Mouse (Mus musculus): ENCODE data around the gene Pde11a. TPM values are rescaled to one million over a fixed set of nuclear protein-coding genes. Genes with fewer than 3 reads are reported as not detected.

Pde11a gene
- polyA plus RNA-seq, 1 experiment from 2014 or later, result not detected

GRCm38 (mm10) chr2:76117219-76117618 is 221.4 kb downstream of the Pde11a start:
- WGBS, result 76% methylated on average over 1 of the region's 1 CpGs
- no peak for ATAC-seq (ENCODE audit: low FRiP score)
- H3K36me3 ChIP-seq (ENCODE audit: control insufficient read depth, insufficient read depth, low read length), result no peaks in the 10 kb centered on the region

GRCm38 (mm10) chr2:76115696-76116095 is 222.9 kb downstream of the Pde11a start:
- Histone ChIP-seq H3K4me3 (ENCODE audit: low read depth, low read length) (no peak overlapping the region), H3K27ac (ENCODE audit: low read depth, low read length) (no peak overlapping the region), H3K9me3 (ENCODE audit: control insufficient read depth, low read length) (no peaks in the 10 kb centered on the region), H3K36me3 (ENCODE audit: control insufficient read depth, insufficient read depth, low read length) (no peaks in the 10 kb centered on the region), H3K4me1 (ENCODE audit: control insufficient read depth, insufficient read depth, low read length) (no peaks in the 10 kb centered on the region), H3K9ac (ENCODE audit: low read length) (no peak overlapping the region), H3K4me2 (no peak overlapping the region), H3K27me3 (ENCODE audit: control insufficient read depth, insufficient read depth, low read length) (no peaks in the 10 kb centered on the region)
- 28% methylated on average over 1 of the region's 1 CpGs for WGBS
- ATAC-seq (ENCODE audit: low FRiP score) (no peak), DNase-seq (ENCODE audit: low spot score, missing footprints) (peak; percentile 98)

More at GRCm38 (mm10) chr2:76117219-76117618, 221.4 kb downstream of the Pde11a start:
- H3K9ac ChIP-seq (ENCODE audit: low read length), result no peak overlapping the region
- H3K27ac ChIP-seq (ENCODE audit: low read depth, low read length), result no peak overlapping the region
- no peak for DNase-seq (ENCODE audit: low spot score, missing footprints)
- no peaks in the 10 kb centered on the region for H3K9me3 ChIP-seq (ENCODE audit: control insufficient read depth, low read length)
- H3K4me1 ChIP-seq (ENCODE audit: control insufficient read depth, insufficient read depth, low read length), result no peaks in the 10 kb centered on the region
- no peak overlapping the region for H3K4me2 ChIP-seq
- no peak overlapping the region for H3K4me3 ChIP-seq (ENCODE audit: low read depth, low read length)
- no peaks in the 10 kb centered on the region for H3K27me3 ChIP-seq (ENCODE audit: control insufficient read depth, insufficient read depth, low read length)

GRCm38 (mm10) chr2:76114734-76115133 is 223.8 kb downstream of the Pde11a start:
- Histone ChIP-seq H3K4me2 (no peak overlapping the region), H3K4me1 (ENCODE audit: control insufficient read depth, insufficient read depth, low read length) (no peaks in the 10 kb centered on the region), H3K4me3 (ENCODE audit: low read depth, low read length) (no peak overlapping the region), H3K27ac (ENCODE audit: low read depth, low read length) (no peak overlapping the region), H3K9me3 (ENCODE audit: control insufficient read depth, low read length) (no peaks in the 10 kb centered on the region), H3K36me3 (ENCODE audit: control insufficient read depth, insufficient read depth, low read length) (no peaks in the 10 kb centered on the region), H3K9ac (ENCODE audit: low read length) (no peak overlapping the region), H3K27me3 (ENCODE audit: control insufficient read depth, insufficient read depth, low read length) (no peaks in the 10 kb centered on the region)
- WGBS, result 31% methylated on average over 6 of the region's 6 CpGs
- ATAC-seq (ENCODE audit: low FRiP score), result no peak
- DNase-seq (ENCODE audit: low spot score, missing footprints), result peak; percentile 88

GRCm38 (mm10) chr2:76109653-76110052 is 228.9 kb downstream of the Pde11a start:
- no peak overlapping the region for H3K4me3 ChIP-seq (ENCODE audit: low read depth, low read length)
- no peaks in the 10 kb centered on the region for H3K27me3 ChIP-seq (ENCODE audit: control insufficient read depth, insufficient read depth, low read length)
- ATAC-seq (ENCODE audit: low FRiP score) (no peak), DNase-seq (ENCODE audit: low spot score, missing footprints) (no peak)
- no peaks in the 10 kb centered on the region for H3K4me1 ChIP-seq (ENCODE audit: control insufficient read depth, insufficient read depth, low read length)
- no peak overlapping the region for H3K27ac ChIP-seq (ENCODE audit: low read depth, low read length)
- no peaks in the 10 kb centered on the region for H3K36me3 ChIP-seq (ENCODE audit: control insufficient read depth, insufficient read depth, low read length)
- no peak overlapping the region for H3K9ac ChIP-seq (ENCODE audit: low read length)
- WGBS, result 68% methylated on average over 8 of the region's 8 CpGs
- no peaks in the 10 kb centered on the region for H3K9me3 ChIP-seq (ENCODE audit: control insufficient read depth, low read length)
- H3K4me2 ChIP-seq, result no peak overlapping the region

GRCm38 (mm10) chr2:76101889-76102602 is 236.5 kb downstream of the Pde11a start:
- Histone ChIP-seq H3K27ac (ENCODE audit: low read depth, low read length) (no peak overlapping the region), H3K36me3 (ENCODE audit: control insufficient read depth, insufficient read depth, low read length) (no peaks in the 10 kb centered on the region), H3K4me3 (ENCODE audit: low read depth, low read length) (no peak overlapping the region), H3K4me2 (no peak overlapping the region), H3K27me3 (ENCODE audit: control insufficient read depth, insufficient read depth, low read length) (no peaks in the 10 kb centered on the region), H3K9ac (ENCODE audit: low read length) (no peak overlapping the region), H3K4me1 (ENCODE audit: control insufficient read depth, insufficient read depth, low read length) (no peaks in the 10 kb centered on the region), H3K9me3 (ENCODE audit: control insufficient read depth, low read length) (no peaks in the 10 kb centered on the region)
- DNase-seq (ENCODE audit: low spot score, missing footprints) (peak; percentile 88), ATAC-seq (ENCODE audit: low FRiP score) (no peak)
- 44% methylated on average over 14 of the region's 14 CpGs for WGBS

GRCm38 (mm10) chr2:76100597-76100996 is 238.0 kb downstream of the Pde11a start:
- Histone ChIP-seq H3K9ac (ENCODE audit: low read length) (no peak overlapping the region), H3K27me3 (ENCODE audit: control insufficient read depth, insufficient read depth, low read length) (no peaks in the 10 kb centered on the region), H3K36me3 (ENCODE audit: control insufficient read depth, insufficient read depth, low read length) (no peaks in the 10 kb centered on the region), H3K4me2 (no peak overlapping the region), H3K4me1 (ENCODE audit: control insufficient read depth, insufficient read depth, low read length) (no peaks in the 10 kb centered on the region), H3K4me3 (ENCODE audit: low read depth, low read length) (no peak overlapping the region), H3K27ac (ENCODE audit: low read depth, low read length) (no peak overlapping the region), H3K9me3 (ENCODE audit: control insufficient read depth, low read length) (no peaks in the 10 kb centered on the region)
- 80% methylated on average over 9 of the region's 9 CpGs for WGBS
- no peak for DNase-seq (ENCODE audit: low spot score, missing footprints)
- ATAC-seq (ENCODE audit: low FRiP score), result no peak

GRCm38 (mm10) chr2:76099726-76100347 is 238.7 kb downstream of the Pde11a start:
- H3K4me2 ChIP-seq, result no peak overlapping the region
- H3K9me3 ChIP-seq (ENCODE audit: control insufficient read depth, low read length), result no peaks in the 10 kb centered on the region
- H3K9ac ChIP-seq (ENCODE audit: low read length), result no peak overlapping the region
- 79% methylated on average over 9 of the region's 9 CpGs for WGBS
- ATAC-seq (ENCODE audit: low FRiP score) (no peak), DNase-seq (ENCODE audit: low spot score, missing footprints) (no peak)
- no peaks in the 10 kb centered on the region for H3K4me1 ChIP-seq (ENCODE audit: control insufficient read depth, insufficient read depth, low read length)
- H3K27me3 ChIP-seq (ENCODE audit: control insufficient read depth, insufficient read depth, low read length), result no peaks in the 10 kb centered on the region
- no peaks in the 10 kb centered on the region for H3K36me3 ChIP-seq (ENCODE audit: control insufficient read depth, insufficient read depth, low read length)
- H3K27ac ChIP-seq (ENCODE audit: low read depth, low read length), result no peak overlapping the region
- H3K4me3 ChIP-seq (ENCODE audit: low read depth, low read length), result no peak overlapping the region

- Histone ChIP-seq H3K4me1 (ENCODE audit: control insufficient read depth, insufficient read depth, low read length) (no peaks in the 10 kb centered on the region), H3K27ac (ENCODE audit: low read depth, low read length) (no peak overlapping the region), H3K9me3 (ENCODE audit: control insufficient read depth, low read length) (no peaks in the 10 kb centered on the region), H3K9ac (ENCODE audit: low read length) (no peak overlapping the region), H3K36me3 (ENCODE audit: control insufficient read depth, insufficient read depth, low read length) (no peaks in the 10 kb centered on the region), H3K27me3 (ENCODE audit: control insufficient read depth, insufficient read depth, low read length) (no peaks in the 10 kb centered on the region), H3K4me3 (ENCODE audit: low read depth, low read length) (no peak overlapping the region), H3K4me2 (no peak overlapping the region)
- 50% methylated on average over 8 of the region's 8 CpGs for WGBS
- ATAC-seq (ENCODE audit: low FRiP score) (no peak), DNase-seq (ENCODE audit: low spot score, missing footprints) (no peak)
Observed at GRCm38 (mm10) chr2:76098381-76098780, 240.2 kb downstream of the Pde11a start.

- ATAC-seq (ENCODE audit: low FRiP score) (no peak), DNase-seq (ENCODE audit: low spot score, missing footprints) (no peak)
- no peak overlapping the region for H3K4me2 ChIP-seq
- no peaks in the 10 kb centered on the region for H3K36me3 ChIP-seq (ENCODE audit: control insufficient read depth, insufficient read depth, low read length)
- H3K9me3 ChIP-seq (ENCODE audit: control insufficient read depth, low read length), result no peaks in the 10 kb centered on the region
- no peaks in the 10 kb centered on the region for H3K27me3 ChIP-seq (ENCODE audit: control insufficient read depth, insufficient read depth, low read length)
- no peak overlapping the region for H3K4me3 ChIP-seq (ENCODE audit: low read depth, low read length)
- no peaks in the 10 kb centered on the region for H3K4me1 ChIP-seq (ENCODE audit: control insufficient read depth, insufficient read depth, low read length)
- WGBS, result 82% methylated on average over 7 of the region's 7 CpGs
- no peak overlapping the region for H3K27ac ChIP-seq (ENCODE audit: low read depth, low read length)
- no peak overlapping the region for H3K9ac ChIP-seq (ENCODE audit: low read length)
Observed at GRCm38 (mm10) chr2:76097847-76098246, 240.7 kb downstream of the Pde11a start.

Measured in midbrain, embryonic 11.5 days (tissue).